Mouse (Mus musculus) kidney, adult 2 months (tissue): ENCODE data around the gene Hoxb1. TPM values are rescaled to one million over a fixed set of nuclear protein-coding genes. Genes with fewer than 3 reads are reported as not detected.

ENCODE experiments used
- DNase-seq: peaks from one replicate; pipeline ENCODE4 v3.0.0; 2021
- H3K27ac ChIP-seq: fragments of 200-500 bp; 2 replicates; pipeline ENCODE4 v1.5.1; 2012; ENCODE audit warnings: low read depth, low read length, control low read depth, inconsistent platforms; ENCODE audit not compliant: insufficient read depth
- H3K27me3 ChIP-seq: fragments of 200-500 bp; replicated peaks from 2 replicates; pipeline ENCODE4 v1.6.1; 2012; ENCODE audit warnings: mild to moderate bottlenecking, moderate library complexity, low read length, inconsistent platforms; ENCODE audit not compliant: control insufficient read depth, insufficient read depth
- H3K36me3 ChIP-seq: fragments of 200-500 bp; 2 replicates; pipeline ENCODE4 v1.6.1; 2012; ENCODE audit warnings: mild to moderate bottlenecking, moderate library complexity, low read length, inconsistent platforms; ENCODE audit not compliant: control insufficient read depth, insufficient read depth
- H3K4me1 ChIP-seq: fragments of 200-500 bp; 2 replicates; pipeline ENCODE4 v1.6.1; 2011; ENCODE audit warnings: low read length; ENCODE audit not compliant: control insufficient read depth, insufficient read depth
- H3K4me3 ChIP-seq: fragments of 200-500 bp; 2 replicates; pipeline ENCODE4 v1.5.1; 2011; ENCODE audit warnings: mild to moderate bottlenecking, low read depth, low read length, control low read depth; ENCODE audit not compliant: insufficient read depth
- CTCF ChIP-seq: fragments of 200-500 bp; conservative IDR thresholded peaks from 2 replicates; pipeline ENCODE4 v1.5.1; 2011; ENCODE audit warnings: low read depth, mild to moderate bottlenecking, control low read depth, low read length, moderate library complexity, mixed read lengths; ENCODE audit not compliant: insufficient read depth, insufficient read length
- POLR2A ChIP-seq: fragments of 200-500 bp; IDR thresholded peaks from one replicate; pipeline ENCODE4 v1.6.1; 2011; ENCODE audit warnings: low read depth, low read length, control low read depth
- WGBS: fragments of 180-500 bp; shearing (Covaris S2); methylation state at CpG from one replicate; pipeline ENCODE4 v1.1.7; 2018; 5-methylcytosine and 5-hydroxymethylcytosine counted together
- polyA plus RNA-seq: library from polyadenylated mRNA; depleted of rRNA; stranded (reverse); fragments of >200 nt; gene quantifications from 2 replicates; pipeline ENCODE4 v1.2.3, GENCODE M21; 2012

Hoxb1 gene
- polyA plus RNA-seq, 1 experiment, result not detected

DNA sequence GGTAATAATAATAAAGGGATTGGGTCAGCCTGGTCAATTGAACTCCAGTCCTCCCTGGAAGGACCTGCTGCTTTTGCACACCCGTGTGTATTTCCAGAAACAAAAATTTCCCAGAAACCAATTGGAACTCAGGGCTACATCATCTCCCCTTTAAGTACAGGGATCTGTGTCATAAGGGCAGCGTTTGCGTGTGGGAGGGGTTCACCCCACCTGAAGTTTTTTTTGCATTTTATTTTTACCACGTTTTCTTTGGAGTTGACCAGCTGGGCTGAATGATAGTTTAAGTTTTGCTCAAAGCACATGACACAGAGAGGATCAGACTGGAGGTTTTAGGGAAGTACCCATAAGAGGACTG lies 23.0 kb upstream of the Hoxb1 start:
- peak; percentile 48 for DNase-seq
- peaks cover 26% of the 10 kb centered on the region for H3K4me1 ChIP-seq
- H3K36me3 ChIP-seq, result no peaks in the 10 kb centered on the region
- TF ChIP-seq CTCF (no peak), POLR2A (no peak)
- no peaks in the 10 kb centered on the region for H3K27me3 ChIP-seq
- H3K4me3 ChIP-seq, result no peak overlapping the region
- WGBS, result 23% methylated on average over 4 of the region's 4 CpGs
- peak overlapping the region; percentile 98 for H3K27ac ChIP-seq

DNA sequence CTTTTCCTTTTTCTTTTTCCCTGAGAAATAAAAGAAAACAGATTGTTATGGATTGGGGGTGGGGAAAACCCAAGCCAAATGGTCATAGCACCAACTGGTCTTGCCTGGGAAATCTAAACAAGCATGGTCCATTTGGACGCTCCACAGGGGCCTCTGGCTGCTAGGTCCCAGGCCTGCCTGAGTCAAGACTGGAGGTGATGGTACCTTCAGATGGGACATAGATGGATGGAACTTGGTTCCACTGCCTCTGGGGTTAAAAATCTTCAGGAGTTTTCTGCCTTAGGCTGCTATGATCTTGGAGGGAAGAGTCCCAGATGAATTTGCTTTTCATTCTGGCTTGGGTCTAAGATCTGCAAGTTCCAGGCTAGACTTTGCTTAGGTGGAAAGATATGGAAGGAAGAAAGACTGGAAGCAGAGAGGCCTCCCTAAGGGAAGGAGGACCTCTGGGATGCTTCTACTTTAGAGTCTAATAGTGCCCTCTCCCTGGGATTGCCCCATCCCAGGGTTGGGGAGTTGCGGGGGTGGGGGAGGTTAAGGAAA lies 22.3 kb upstream of the Hoxb1 start:
- H3K4me3 ChIP-seq, result no peak overlapping the region
- peak; percentile 38 for DNase-seq
- H3K4me1 ChIP-seq, result peaks cover 28% of the 10 kb centered on the region
- H3K36me3 ChIP-seq, result no peaks in the 10 kb centered on the region
- peak overlapping the region; percentile 68 for H3K27ac ChIP-seq
- WGBS, result 53% methylated on average over 2 of the region's 2 CpGs
- H3K27me3 ChIP-seq, result no peaks in the 10 kb centered on the region
- no peak for TF ChIP-seq POLR2A
- TF ChIP-seq CTCF, result no peak

DNA sequence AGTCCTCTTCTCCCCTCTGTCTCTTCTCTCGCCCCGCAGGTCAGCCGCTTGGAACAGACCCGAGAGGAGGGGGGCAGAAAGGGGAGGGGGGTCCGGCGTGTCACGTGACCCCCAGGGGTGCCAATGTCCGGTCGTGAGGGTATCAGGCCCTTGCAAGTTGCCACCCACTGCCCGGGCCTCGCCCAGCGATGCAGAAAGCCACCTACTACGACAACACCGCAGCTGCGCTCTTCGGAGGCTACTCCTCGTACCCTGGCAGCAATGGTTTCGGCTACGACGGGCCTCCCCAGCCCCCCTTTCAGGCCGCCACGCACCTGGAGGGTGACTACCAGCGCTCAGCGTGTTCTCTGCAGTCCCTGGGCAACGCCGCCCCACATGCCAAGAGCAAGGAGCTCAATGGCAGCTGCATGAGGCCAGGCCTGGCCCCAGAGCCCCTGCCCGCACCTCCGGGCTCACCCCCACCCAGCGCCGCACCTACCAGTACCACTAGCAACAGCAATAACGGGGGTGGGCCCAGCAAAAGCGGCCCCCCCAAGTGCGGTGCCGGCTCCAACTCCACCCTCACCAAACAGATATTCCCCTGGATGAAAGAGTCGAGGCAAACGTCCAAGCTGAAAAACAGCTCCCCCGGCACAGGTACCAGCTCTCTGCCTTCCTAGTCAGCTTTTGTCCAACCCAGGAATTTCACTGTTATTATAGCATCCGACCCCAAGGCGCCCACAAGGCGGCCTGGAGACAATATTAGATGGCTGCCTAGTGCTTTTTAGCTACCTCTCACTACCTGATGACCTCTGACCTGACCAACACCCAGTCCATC lies 21.3 kb upstream of the Hoxb1 start:
- WGBS, result 36% methylated on average over 40 of the region's 40 CpGs
- TF ChIP-seq POLR2A (no peak), CTCF (no peak)
- peak overlapping the region; percentile 62 for H3K27ac ChIP-seq
- peaks cover 24% of the 10 kb centered on the region for H3K4me1 ChIP-seq
- no peaks in the 10 kb centered on the region for H3K27me3 ChIP-seq
- 0 out of 2 replicates have a peak overlapping the region, but pooled peaks have one; percentile 1 for H3K4me3 ChIP-seq
- DNase-seq, result peak; percentile 61
- no peaks in the 10 kb centered on the region for H3K36me3 ChIP-seq

DNA sequence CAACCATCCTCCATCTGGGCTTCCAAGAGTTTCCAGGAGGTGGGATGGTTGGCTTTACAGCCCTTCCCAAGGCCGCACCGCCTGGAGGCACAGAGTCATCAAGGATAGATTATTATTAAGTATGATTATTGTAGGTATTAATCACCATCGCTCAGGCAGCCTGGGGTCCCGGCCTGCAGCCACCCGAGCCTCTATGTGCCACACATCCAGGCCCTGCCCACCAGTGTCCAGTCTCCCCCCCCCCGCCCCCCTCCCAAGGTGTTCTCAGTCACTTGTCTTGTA lies 20.7 kb upstream of the Hoxb1 start:
- Histone ChIP-seq H3K27ac (peak overlapping the region; percentile 62; the same call in 1 of the 2 replicates), H3K4me1 (peaks cover 20% of the 10 kb centered on the region)
- no peak for DNase-seq

DNA sequence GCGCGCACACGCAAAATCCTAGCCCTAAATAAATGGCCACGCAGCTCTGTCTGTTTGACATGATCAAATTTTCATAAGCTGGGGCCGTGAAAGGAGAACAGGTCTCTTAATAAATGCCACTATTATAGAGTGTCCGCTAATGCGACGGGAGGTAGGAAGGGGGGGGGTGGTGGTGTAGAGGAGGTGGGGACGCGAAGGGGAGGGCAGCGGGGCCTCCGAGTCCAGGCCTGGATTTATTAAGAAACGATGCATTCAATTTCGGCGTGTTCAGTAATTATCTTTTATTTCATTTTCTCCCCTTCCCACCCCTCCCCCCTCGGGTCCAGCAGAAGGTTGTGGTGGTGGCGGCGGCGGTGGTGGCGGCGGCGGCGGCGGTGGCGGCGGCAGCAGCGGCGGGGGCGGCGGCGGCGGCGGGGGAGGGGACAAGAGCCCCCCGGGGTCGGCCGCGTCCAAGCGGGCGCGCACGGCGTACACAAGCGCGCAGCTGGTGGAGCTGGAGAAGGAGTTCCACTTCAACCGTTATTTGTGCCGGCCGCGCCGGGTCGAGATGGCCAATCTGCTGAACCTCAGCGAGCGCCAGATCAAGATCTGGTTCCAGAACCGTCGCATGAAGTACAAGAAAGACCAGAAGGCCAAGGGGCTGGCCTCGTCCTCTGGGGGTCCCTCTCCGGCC lies 20.2 kb upstream of the Hoxb1 start:
- peak overlapping the region; percentile 89 for H3K27ac ChIP-seq
- 36% methylated on average over 56 of the region's 56 CpGs for WGBS
- H3K4me3 ChIP-seq, result peak overlapping the region; percentile 45
- no peaks in the 10 kb centered on the region for H3K27me3 ChIP-seq
- no peaks in the 10 kb centered on the region for H3K36me3 ChIP-seq
- TF ChIP-seq CTCF, result no peak
- no peak for TF ChIP-seq POLR2A
- peaks cover 19% of the 10 kb centered on the region for H3K4me1 ChIP-seq
- DNase-seq, result peak; percentile 56

More for the DNA sequence above, 20.7 kb upstream of the Hoxb1 start:
- 25% methylated on average over 6 of the region's 6 CpGs for WGBS
- TF ChIP-seq POLR2A (no peak), CTCF (no peak)
- no peaks in the 10 kb centered on the region for H3K27me3 ChIP-seq
- no peak overlapping the region for H3K4me3 ChIP-seq
- H3K36me3 ChIP-seq, result no peaks in the 10 kb centered on the region

DNA sequence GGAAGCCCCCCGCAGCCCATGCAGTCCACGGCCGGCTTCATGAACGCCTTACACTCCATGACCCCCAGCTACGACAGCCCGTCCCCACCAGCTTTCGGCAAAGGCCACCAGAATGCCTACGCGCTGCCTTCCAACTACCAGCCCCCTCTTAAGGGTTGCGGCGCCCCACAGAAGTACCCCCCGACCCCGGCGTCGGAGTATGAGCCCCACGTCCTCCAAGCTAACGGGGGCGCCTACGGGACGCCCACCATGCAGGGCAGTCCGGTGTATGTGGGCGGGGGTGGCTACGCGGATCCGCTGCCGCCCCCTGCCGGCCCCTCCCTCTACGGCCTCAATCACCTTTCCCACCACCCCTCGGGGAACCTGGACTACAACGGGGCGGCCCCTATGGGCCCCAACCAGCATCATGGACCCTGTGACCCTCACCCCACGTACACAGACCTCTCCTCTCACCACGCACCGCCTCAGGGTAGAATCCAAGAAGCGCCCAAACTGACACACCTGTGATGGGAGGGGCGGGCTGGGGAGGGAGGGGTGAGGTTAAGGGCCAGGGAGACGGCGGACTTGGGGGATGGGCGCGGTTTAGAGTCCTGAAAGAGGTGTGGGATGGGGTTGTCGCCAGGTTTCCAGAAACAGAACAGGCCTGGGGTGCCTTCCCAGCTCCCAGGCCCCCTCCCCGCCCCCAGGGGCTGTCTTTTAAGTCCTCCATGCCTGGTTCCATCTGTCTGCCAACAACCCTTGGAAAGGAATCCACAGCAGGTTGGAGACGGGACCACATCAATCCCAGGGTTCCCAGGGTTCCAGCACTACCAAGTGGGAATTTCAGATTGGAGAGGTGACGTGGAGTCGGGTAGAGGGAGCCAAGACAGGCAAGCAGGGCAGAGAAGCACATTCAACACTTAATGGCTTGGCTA lies 19.4 kb upstream of the Hoxb1 start:
- H3K27ac ChIP-seq, result peak overlapping the region; percentile 89
- DNase-seq, result peak; percentile 79
- H3K4me1 ChIP-seq, result peaks cover 24% of the 10 kb centered on the region

More for the DNA sequence above, 19.4 kb upstream of the Hoxb1 start:
- no peaks in the 10 kb centered on the region for H3K36me3 ChIP-seq
- H3K27me3 ChIP-seq, result no peaks in the 10 kb centered on the region
- peak overlapping the region; percentile 45 for H3K4me3 ChIP-seq
- TF ChIP-seq POLR2A (no peak), CTCF (no peak)
- 35% methylated on average over 45 of the region's 45 CpGs for WGBS
